Mouse (Mus musculus) cortical plate, adult 2 months (tissue): Measurements from ENCODE around the gene Prcc. TPM values are rescaled to one million over a fixed set of nuclear protein-coding genes. Genes with fewer than 3 reads are reported as not detected.
A peak's percentile ranks its signal among the peaks of the same experiment; 100 is the strongest.

ENCODE experiments used
- H3K27ac ChIP-seq: fragments of 200-500 bp; 2 replicates; pipeline ENCODE4 v1.5.1; 2012; ENCODE audit warnings: low read length, control low read depth, inconsistent platforms; ENCODE audit not compliant: insufficient read depth
- H3K4me1 ChIP-seq: fragments of 200-500 bp; 2 replicates; pipeline ENCODE4 v1.6.1; 2011; ENCODE audit warnings: low read length; ENCODE audit not compliant: control insufficient read depth, insufficient read depth
- H3K4me3 ChIP-seq: fragments of 200-500 bp; 2 replicates; pipeline ENCODE4 v1.5.1; 2011; ENCODE audit warnings: mild to moderate bottlenecking, low read length, control low read depth; ENCODE audit not compliant: insufficient read depth
- CTCF ChIP-seq: fragments of 200-500 bp; IDR thresholded peaks from 2 replicates; pipeline ENCODE4 v1.5.1; 2011; ENCODE audit warnings: mild to moderate bottlenecking, control low read depth, low read length; ENCODE audit not compliant: insufficient read depth; ENCODE audit errors: extremely low read depth
- POLR2A ChIP-seq: fragments of 200-500 bp; IDR thresholded peaks from 2 replicates; pipeline ENCODE4 v1.6.1; 2011; ENCODE audit warnings: mild to moderate bottlenecking, low read length, control low read depth; ENCODE audit not compliant: insufficient read depth; ENCODE audit errors: extremely low read depth
- polyA plus RNA-seq: library from polyadenylated mRNA; depleted of rRNA; stranded (reverse); fragments of >200 nt; gene quantifications from 2 replicates; pipeline ENCODE4 v1.2.3, GENCODE M21; 2012; rRNA removed

Gene Prcc
- 36.6 and 37.2 TPM in 2 replicates for polyA plus RNA-seq

- Histone ChIP-seq H3K4me1 (peaks cover 7% of the 10 kb centered on the region; the same call in 1 of the 2 replicates), H3K4me3 (peak within 1 kb of the TSS; percentile 55), H3K27ac (peak within 1 kb of the TSS; percentile 17; the same call in 1 of the 2 replicates)
- TF ChIP-seq POLR2A, result peak; percentile 80
- no peak for TF ChIP-seq CTCF
These were observed at the start of gene Prcc for GRCm38 (mm10) chr3:87885281-87886003. Gene Prcc (minus strand): TSS chr3:87885608.

- peaks cover 2% of the 10 kb centered on the region for H3K4me1 ChIP-seq
- TF ChIP-seq CTCF (no peak), POLR2A (no peak)
- H3K27ac ChIP-seq, result no peak overlapping the region
- no peak overlapping the region for H3K4me3 ChIP-seq
These were observed 49.8 kb upstream of the Prcc start for GRCm38 (mm10) chr3:87935201-87935600.

GRCm38 (mm10) chr3:87934501-87934900, 49.1 kb upstream of the Prcc start:
- H3K27ac ChIP-seq, result no peak overlapping the region
- H3K4me1 ChIP-seq, result peaks cover 2% of the 10 kb centered on the region
- H3K4me3 ChIP-seq, result no peak overlapping the region
- no peak for TF ChIP-seq CTCF
- no peak for TF ChIP-seq POLR2A

- peaks cover 2% of the 10 kb centered on the region for H3K4me1 ChIP-seq
- no peak overlapping the region for H3K27ac ChIP-seq
- no peak overlapping the region for H3K4me3 ChIP-seq
- TF ChIP-seq CTCF (no peak), POLR2A (no peak)
These were observed 48.6 kb upstream of the Prcc start for GRCm38 (mm10) chr3:87934026-87934425.

GRCm38 (mm10) chr3:87930078-87930795, 44.8 kb upstream of the Prcc start, which contains the start of the genes Isg20l2 and Rrnad1:
Gene Isg20l2 (plus strand): TSS chr3:87930314.
Gene Rrnad1 (minus strand): TSS chr3:87930717.
- TF ChIP-seq CTCF (peak; percentile 51; the same call in 1 of the 2 replicates), POLR2A (peak; percentile 82)
- H3K4me1 ChIP-seq, result peaks cover 2% of the 10 kb centered on the region
- no peak within 1 kb of the TSS for H3K27ac ChIP-seq
- H3K4me3 ChIP-seq, result peak within 1 kb of the TSS; percentile 87

DNA sequence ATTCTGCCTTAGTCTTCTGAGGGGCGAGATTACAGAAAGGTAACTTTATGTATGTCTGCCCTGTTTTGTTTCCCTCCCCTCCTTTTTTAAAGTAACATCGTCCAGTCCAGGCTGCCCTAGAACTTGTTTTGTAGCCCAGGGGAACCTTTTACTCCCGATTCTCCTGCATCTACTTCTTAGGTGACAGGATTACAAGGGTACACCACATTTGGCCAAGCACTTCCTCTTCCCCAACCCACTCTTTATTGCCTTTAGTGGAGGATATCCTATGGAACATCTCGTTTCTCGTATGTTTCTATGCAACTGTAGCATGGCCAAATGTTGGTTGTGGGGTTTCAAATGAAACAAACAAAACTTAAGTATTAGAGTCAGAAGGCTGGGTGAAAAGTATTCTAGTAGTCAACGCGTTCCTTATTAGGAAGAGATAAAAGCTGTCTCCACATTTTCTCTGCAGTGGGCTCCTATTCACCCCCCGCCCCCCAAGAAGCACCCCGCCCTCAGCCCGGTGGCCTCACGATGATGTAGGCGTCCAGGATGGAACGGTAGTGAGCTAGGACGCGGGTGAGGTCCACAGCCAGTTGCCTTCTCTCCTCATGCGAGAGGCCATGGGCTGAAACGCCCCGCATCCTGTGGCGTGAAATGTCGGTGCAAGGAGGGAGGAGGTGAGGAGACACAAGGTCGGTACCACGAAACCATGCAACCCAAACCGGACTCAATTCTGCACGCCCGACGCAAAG, 44.1 kb upstream of the Prcc start:
- Histone ChIP-seq H3K27ac (no peak overlapping the region), H3K4me1 (peaks cover 2% of the 10 kb centered on the region), H3K4me3 (peak overlapping the region; percentile 87)
- TF ChIP-seq POLR2A (no peak), CTCF (no peak)

- no peak for TF ChIP-seq POLR2A
- TF ChIP-seq CTCF, result no peak
- no peak overlapping the region for H3K27ac ChIP-seq
- H3K4me3 ChIP-seq, result no peak overlapping the region
- H3K4me1 ChIP-seq, result peaks cover 2% of the 10 kb centered on the region
These were observed 42.0 kb upstream of the Prcc start for GRCm38 (mm10) chr3:87927452-87927851.

DNA sequence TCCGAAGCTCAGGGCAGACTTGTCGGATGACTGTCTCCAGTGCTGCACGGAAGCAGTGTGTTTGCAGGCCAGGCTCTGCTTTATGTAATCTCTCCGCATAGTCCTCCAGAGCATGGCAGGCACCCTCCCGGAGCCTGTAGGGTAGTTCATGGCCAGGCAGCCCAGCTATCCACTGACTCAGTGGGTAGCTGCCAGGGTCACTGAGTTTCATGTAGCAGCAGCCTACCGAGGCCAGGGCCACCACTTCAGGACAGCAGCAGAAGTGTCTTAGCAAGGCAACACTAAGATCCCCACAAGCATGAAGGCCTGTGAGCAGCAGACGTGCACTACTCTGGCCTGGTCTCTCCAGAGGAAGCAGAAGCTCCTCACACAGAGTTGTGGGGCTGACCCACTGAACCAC, 39.6 kb upstream of the Prcc start:
- Histone ChIP-seq H3K4me3 (no peak overlapping the region), H3K27ac (no peak overlapping the region), H3K4me1 (no peaks in the 10 kb centered on the region; the same call in 1 of the 2 replicates)
- no peak for TF ChIP-seq CTCF
- no peak for TF ChIP-seq POLR2A

DNA sequence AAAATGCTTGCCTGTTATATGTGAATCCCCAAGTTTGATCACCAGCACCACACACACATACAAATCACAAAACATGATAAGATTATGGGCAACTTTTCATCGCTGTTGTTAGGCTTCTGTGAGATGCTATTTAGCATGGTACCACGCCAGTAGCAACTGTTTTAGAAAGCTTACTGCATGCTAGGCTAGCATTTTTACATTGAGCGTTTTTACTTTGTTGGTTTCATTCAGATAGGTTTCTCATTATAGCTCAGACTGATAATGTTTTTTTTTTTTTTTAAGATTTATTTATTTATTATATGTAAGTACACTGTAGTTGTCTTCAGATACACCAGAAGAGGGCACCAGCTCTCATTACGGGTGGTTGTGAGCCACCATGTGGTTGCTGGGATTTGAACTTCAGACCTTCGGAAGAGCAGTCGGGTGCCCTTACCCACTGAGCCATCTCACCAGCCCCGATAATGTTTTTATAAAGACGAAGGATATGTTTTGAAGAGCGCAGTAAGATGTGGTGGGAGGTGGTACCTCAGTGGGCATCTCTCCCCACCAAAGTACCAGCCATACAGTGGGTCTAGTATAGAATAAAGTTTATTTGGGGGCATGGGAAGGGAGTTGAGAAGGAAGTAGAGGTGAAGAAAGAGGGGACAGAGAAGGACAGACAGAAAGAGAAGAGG, 35.0 kb upstream of the Prcc start:
- TF ChIP-seq POLR2A (no peak), CTCF (no peak)
- H3K4me3 ChIP-seq, result peak overlapping the region; percentile 49; the same call in 1 of the 2 replicates
- H3K4me1 ChIP-seq, result no peaks in the 10 kb centered on the region
- no peak overlapping the region for H3K27ac ChIP-seq
